Mouse (Mus musculus): ENCODE data around the gene Auh.

Gene Auh

GRCm38 (mm10) chr13:52800091-52800490 is 129.4 kb downstream of the Auh start:
- DNase-seq (ENCODE audit: low spot score) = no peak

- no peak for DNase-seq (ENCODE audit: low spot score)
Measured at GRCm38 (mm10) chr13:52794232-52794631, 135.2 kb downstream of the Auh start.

GRCm38 (mm10) chr13:52793434-52793989 is 136.0 kb downstream of the Auh start:
- DNase-seq (ENCODE audit: low spot score) = no peak

- no peak for DNase-seq (ENCODE audit: low spot score)
Measured at GRCm38 (mm10) chr13:52792242-52792844, 137.1 kb downstream of the Auh start.

GRCm38 (mm10) chr13:52790894-52791293 is 138.6 kb downstream of the Auh start:
- no peak for DNase-seq (ENCODE audit: low spot score)
